Mouse (Mus musculus) heart, postnatal 0 days (tissue): Measurements from ENCODE around the gene Smyd1.

ENCODE experiments used
- CTCF ChIP-seq: IDR thresholded peaks from 2 replicates; pipeline ENCODE4 v1.5.1; 2016; ENCODE audit warnings: antibody characterized with exemption, control low read depth, low read depth
- EP300 ChIP-seq: IDR thresholded peaks from 2 replicates; pipeline ENCODE4 v1.6.1; 2016; ENCODE audit warnings: antibody characterized with exemption, low read depth

DNA sequence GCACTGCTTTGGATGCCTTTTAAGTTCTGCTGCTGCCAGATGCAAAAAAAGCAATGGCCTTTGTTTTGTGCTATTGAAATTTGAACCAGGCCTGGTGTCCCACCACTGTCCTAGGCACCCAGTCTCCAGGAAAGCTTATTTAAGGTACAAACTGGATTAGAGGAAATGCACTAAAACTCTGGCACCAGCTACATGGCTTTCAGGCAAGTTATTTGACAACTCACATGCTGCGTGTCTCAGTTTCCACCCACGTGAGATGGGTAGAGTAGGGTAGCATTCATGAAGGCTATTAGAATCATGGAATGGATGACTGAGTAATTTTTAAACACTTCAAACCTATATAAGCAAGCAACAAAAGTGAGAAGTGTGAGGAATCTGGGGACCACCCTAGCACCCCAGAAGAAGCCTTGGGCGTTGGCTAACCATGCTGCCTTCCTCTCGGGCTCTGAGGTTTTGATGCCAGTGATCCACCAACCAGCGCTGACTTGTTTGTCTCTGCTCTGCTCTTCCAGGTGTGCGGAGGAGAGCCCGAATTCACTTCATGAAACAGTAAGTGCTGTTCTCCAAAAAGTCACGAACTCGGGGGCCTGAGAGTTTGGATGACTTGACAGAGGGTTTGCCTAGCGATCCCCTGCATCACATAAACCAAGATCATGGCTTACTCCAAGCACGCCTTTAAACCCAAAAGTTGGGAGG, 11.7 kb upstream of the Smyd1 start:
- no peak for TF ChIP-seq CTCF
- TF ChIP-seq EP300: no peak
